Mouse (Mus musculus) right cerebral cortex, postnatal 10 days (tissue): ENCODE results near the gene Dync1i2.
A peak's percentile ranks its signal among the peaks of the same experiment; 100 is the strongest.

Experiments
- DNase-seq, 2 experiments: peaks; one replicate each; pipeline ENCODE4 v3.0.0; 2021; ENCODE audit warnings: low spot score in 2 of 2

The Dync1i2 gene

GRCm38 (mm10) chr2:71270085-71270484, 58.6 kb downstream of the Dync1i2 start:
- DNase-seq = no peak

GRCm38 (mm10) chr2:71273955-71274679, 62.6 kb downstream of the Dync1i2 start:
- DNase-seq = peak in 1 of 2 experiments; percentile 38

GRCm38 (mm10) chr2:71275734-71276133, 64.2 kb downstream of the Dync1i2 start:
- no peak for DNase-seq

- DNase-seq = peak; percentile 72 to 76
These were observed 67.6 kb downstream of the Dync1i2 start for GRCm38 (mm10) chr2:71278791-71279775.

- no peak for DNase-seq
These were observed 70.5 kb downstream of the Dync1i2 start for GRCm38 (mm10) chr2:71281981-71282380.

GRCm38 (mm10) chr2:71290107-71290775, 78.7 kb downstream of the Dync1i2 start:
- peak; percentile 68 to 69 for DNase-seq

GRCm38 (mm10) chr2:71291566-71291965, 80.1 kb downstream of the Dync1i2 start:
- DNase-seq = no peak

- DNase-seq = no peak
These were observed 82.5 kb downstream of the Dync1i2 start for GRCm38 (mm10) chr2:71293983-71294382.

- no peak for DNase-seq
These were observed 83.0 kb downstream of the Dync1i2 start for GRCm38 (mm10) chr2:71294489-71294888.

- no peak for DNase-seq
These were observed 84.3 kb downstream of the Dync1i2 start for GRCm38 (mm10) chr2:71295844-71296243.

- no peak for DNase-seq
These were observed 86.0 kb downstream of the Dync1i2 start for GRCm38 (mm10) chr2:71297501-71297900.

- no peak for DNase-seq
These were observed 87.2 kb downstream of the Dync1i2 start for GRCm38 (mm10) chr2:71298729-71299128.

- no peak for DNase-seq
These were observed 90.7 kb downstream of the Dync1i2 start for GRCm38 (mm10) chr2:71302156-71302663.

- no peak for DNase-seq
These were observed 91.7 kb downstream of the Dync1i2 start for GRCm38 (mm10) chr2:71303221-71303620.

GRCm38 (mm10) chr2:71304821-71305220, 93.3 kb downstream of the Dync1i2 start:
- DNase-seq = no peak

- DNase-seq = no peak
These were observed 94.9 kb downstream of the Dync1i2 start for GRCm38 (mm10) chr2:71306357-71306756.

- no peak for DNase-seq
These were observed 98.2 kb downstream of the Dync1i2 start for GRCm38 (mm10) chr2:71309726-71310125.

GRCm38 (mm10) chr2:71312067-71312466, 100.6 kb downstream of the Dync1i2 start:
- no peak for DNase-seq
